Mouse (Mus musculus) cerebellum, adult 2 months (tissue): ENCODE data around the gene Unc5c. TPM values are rescaled to one million over a fixed set of nuclear protein-coding genes. Genes with fewer than 3 reads are reported as not detected.
A peak's percentile ranks its signal among the peaks of the same experiment; 100 is the strongest.

Experiments
- DNase-seq, 2 experiments: peaks; one replicate each; pipeline ENCODE4 v3.0.0; 2021
- H3K27ac ChIP-seq: fragments of 200-500 bp; 2 replicates; pipeline ENCODE4 v1.5.1; 2012; ENCODE audit warnings: low read length, control low read depth, inconsistent platforms; ENCODE audit not compliant: insufficient read depth
- H3K27me3 ChIP-seq: fragments of 200-500 bp; 2 replicates; pipeline ENCODE4 v1.6.1; 2012; ENCODE audit warnings: inconsistent platforms, mild to moderate bottlenecking, low read length, moderate library complexity; ENCODE audit not compliant: control insufficient read depth, insufficient read depth
- H3K4me1 ChIP-seq: fragments of 200-500 bp; 2 replicates; pipeline ENCODE4 v1.6.1; 2011; ENCODE audit warnings: low read length; ENCODE audit not compliant: control insufficient read depth, insufficient read depth
- H3K4me3 ChIP-seq: fragments of 200-500 bp; replicated peaks from 2 replicates; pipeline ENCODE3; 2011; ENCODE audit warnings: mild to moderate bottlenecking, low read depth, low read length, control low read depth; ENCODE audit not compliant: insufficient read depth
- CTCF ChIP-seq: fragments of 200-500 bp; IDR thresholded peaks from 2 replicates; pipeline ENCODE4 v1.5.1; 2011; ENCODE audit warnings: low read depth, mild to moderate bottlenecking, control low read depth, low read length, moderate library complexity, borderline replicate concordance; ENCODE audit not compliant: insufficient read depth
- POLR2A ChIP-seq: fragments of 200-500 bp; IDR thresholded peaks from 2 replicates; pipeline ENCODE4 v1.6.1; 2011; ENCODE audit warnings: low read length, control low read depth, borderline replicate concordance; ENCODE audit not compliant: insufficient read depth
- WGBS: fragments of 180-500 bp; shearing (Covaris S2); methylation state at CpG from one replicate; pipeline ENCODE4 v1.1.7; 2018; 5-methylcytosine and 5-hydroxymethylcytosine counted together
- polyA plus RNA-seq: library from polyadenylated mRNA; depleted of rRNA; stranded (reverse); fragments of >200 nt; gene quantifications from 2 replicates; pipeline ENCODE4 v1.2.3, GENCODE M21; 2012

The Unc5c gene
- polyA plus RNA-seq, 1 experiment, result 19.4 TPM

- TF ChIP-seq CTCF (no peak), POLR2A (no peak)
- H3K4me1 ChIP-seq, result peaks cover 4% of the 10 kb centered on the region; the same call in 1 of the 2 replicates
- WGBS, result 91% methylated on average over 1 of the region's 1 CpGs
- DNase-seq, result no peak
- no peak overlapping the region for H3K4me3 ChIP-seq
- H3K27ac ChIP-seq, result no peak overlapping the region
- no peaks in the 10 kb centered on the region for H3K27me3 ChIP-seq
Observed at GRCm38 (mm10) chr3:141690676-141691075, 225.7 kb downstream of the Unc5c start.

GRCm38 (mm10) chr3:141691418-141691817 is 226.4 kb downstream of the Unc5c start:
- WGBS, result 14% methylated on average over 3 of the region's 3 CpGs
- no peak for TF ChIP-seq CTCF
- TF ChIP-seq POLR2A, result no peak
- Histone ChIP-seq H3K4me3 (no peak overlapping the region), H3K27me3 (no peaks in the 10 kb centered on the region), H3K4me1 (peaks cover 4% of the 10 kb centered on the region; the same call in 1 of the 2 replicates), H3K27ac (peak overlapping the region; percentile 52)
- no peak for DNase-seq

GRCm38 (mm10) chr3:141691846-141692245 is 226.8 kb downstream of the Unc5c start:
- Histone ChIP-seq H3K4me1 (peaks cover 4% of the 10 kb centered on the region; the same call in 1 of the 2 replicates), H3K27ac (peak overlapping the region; percentile 52), H3K4me3 (no peak overlapping the region), H3K27me3 (no peaks in the 10 kb centered on the region)
- 21% methylated on average over 3 of the region's 3 CpGs for WGBS
- peak in 1 of 2 experiments; percentile 31 for DNase-seq
- TF ChIP-seq CTCF (no peak), POLR2A (no peak)

- H3K4me1 ChIP-seq, result no peaks in the 10 kb centered on the region; the same call in 1 of the 2 replicates
- no peaks in the 10 kb centered on the region for H3K27me3 ChIP-seq
- no peak for DNase-seq
- no peak overlapping the region for H3K4me3 ChIP-seq
- no peak for TF ChIP-seq CTCF
- no peak for TF ChIP-seq POLR2A
- H3K27ac ChIP-seq, result no peak overlapping the region
Observed at GRCm38 (mm10) chr3:141699177-141699576, 234.2 kb downstream of the Unc5c start.

GRCm38 (mm10) chr3:141701381-141701909 is 236.4 kb downstream of the Unc5c start:
- no peak for TF ChIP-seq CTCF
- TF ChIP-seq POLR2A, result no peak
- 83% methylated on average over 3 of the region's 3 CpGs for WGBS
- Histone ChIP-seq H3K27ac (no peak overlapping the region), H3K4me3 (no peak overlapping the region), H3K27me3 (no peaks in the 10 kb centered on the region), H3K4me1 (no peaks in the 10 kb centered on the region; the same call in 1 of the 2 replicates)
- DNase-seq, result no peak

- H3K4me3 ChIP-seq, result no peak overlapping the region
- H3K4me1 ChIP-seq, result 0 out of 2 replicates have a peak, but pooled peaks cover 4% of the 10 kb centered on the region
- no peak overlapping the region for H3K27ac ChIP-seq
- TF ChIP-seq POLR2A, result no peak
- no peak for TF ChIP-seq CTCF
- WGBS, result 68% methylated on average over 4 of the region's 4 CpGs
- no peak for DNase-seq
- H3K27me3 ChIP-seq, result no peaks in the 10 kb centered on the region
Observed at GRCm38 (mm10) chr3:141711601-141712000, 246.6 kb downstream of the Unc5c start.

GRCm38 (mm10) chr3:141716371-141716770 is 251.4 kb downstream of the Unc5c start:
- Histone ChIP-seq H3K27ac (no peak overlapping the region), H3K4me3 (no peak overlapping the region), H3K4me1 (0 out of 2 replicates have a peak, but pooled peaks cover 4% of the 10 kb centered on the region), H3K27me3 (no peaks in the 10 kb centered on the region)
- DNase-seq, result no peak
- 71% methylated on average over 4 of the region's 4 CpGs for WGBS
- TF ChIP-seq CTCF (no peak), POLR2A (no peak)

- Histone ChIP-seq H3K27me3 (no peaks in the 10 kb centered on the region), H3K4me3 (no peak overlapping the region), H3K4me1 (0 out of 2 replicates have a peak, but pooled peaks cover 4% of the 10 kb centered on the region), H3K27ac (no peak overlapping the region)
- TF ChIP-seq POLR2A (no peak), CTCF (no peak)
- no peak for DNase-seq
- 86% methylated on average over 5 of the region's 5 CpGs for WGBS
Observed at GRCm38 (mm10) chr3:141719050-141719449, 254.0 kb downstream of the Unc5c start.

- Histone ChIP-seq H3K4me1 (no peaks in the 10 kb centered on the region), H3K27me3 (no peaks in the 10 kb centered on the region), H3K4me3 (no peak overlapping the region), H3K27ac (no peak overlapping the region)
- TF ChIP-seq POLR2A (no peak), CTCF (no peak)
- 81% methylated on average over 2 of the region's 2 CpGs for WGBS
- no peak for DNase-seq
Observed at GRCm38 (mm10) chr3:141724499-141724898, 259.5 kb downstream of the Unc5c start.
